Mouse (Mus musculus): ENCODE data around the gene Mthfs. TPM values are rescaled to one million over a fixed set of nuclear protein-coding genes. Genes with fewer than 3 reads are reported as not detected.
"Not testable (repeated sequence)": the region's sequence is repeated elsewhere in the genome, so short reads cannot be mapped to it uniquely, and the experiment has no call there.

The Mthfs gene
- total RNA-seq (2015) (38.1 and 42.4 TPM in 2 replicates), total RNA-seq (2017) (19.1 and 23.7 TPM in 2 replicates)

GRCm38 (mm10) chr9:89210353-89211064 lies at the start of gene Mthfs:
Gene Mthfs, plus strand, starts transcription at chr9:89210676.
- peak; percentile 58 for ATAC-seq (ENCODE audit: poor library complexity, severe bottlenecking)

GRCm38 (mm10) chr9:89172539-89172938 lies 37.9 kb upstream of the Mthfs start:
- not testable (repeated sequence) for ATAC-seq (ENCODE audit: poor library complexity, severe bottlenecking)

- peak; percentile 95 for ATAC-seq (ENCODE audit: poor library complexity, severe bottlenecking)
Measured at GRCm38 (mm10) chr9:89178833-89179232, 31.6 kb upstream of the Mthfs start.

- ATAC-seq (ENCODE audit: poor library complexity, severe bottlenecking), result peak; percentile 34
Measured at GRCm38 (mm10) chr9:89179469-89179868, 31.0 kb upstream of the Mthfs start.

GRCm38 (mm10) chr9:89187006-89187405 lies 23.5 kb upstream of the Mthfs start:
- ATAC-seq (ENCODE audit: poor library complexity, severe bottlenecking), result not testable (repeated sequence)

GRCm38 (mm10) chr9:89195483-89195882 lies 15.0 kb upstream of the Mthfs start:
- ATAC-seq (ENCODE audit: poor library complexity, severe bottlenecking), result peak; percentile 67

GRCm38 (mm10) chr9:89197509-89197908 lies 13.0 kb upstream of the Mthfs start:
- not testable (repeated sequence) for ATAC-seq (ENCODE audit: poor library complexity, severe bottlenecking)

- peak; percentile 56 for ATAC-seq (ENCODE audit: poor library complexity, severe bottlenecking)
Measured at GRCm38 (mm10) chr9:89198349-89198748, 12.1 kb upstream of the Mthfs start.

GRCm38 (mm10) chr9:89198969-89199416 lies 11.5 kb upstream of the Mthfs start, which contains the start of the genes Bcl2a1b and Gm29094:
Gene Bcl2a1b, plus strand, starts transcription at chr9:89199209.
Gene Gm29094, plus strand, starts transcription at chr9:89199379.
- peak; percentile 71 for ATAC-seq (ENCODE audit: poor library complexity, severe bottlenecking)

GRCm38 (mm10) chr9:89202256-89202655 lies 8.2 kb upstream of the Mthfs start:
- ATAC-seq (ENCODE audit: poor library complexity, severe bottlenecking), result not testable (repeated sequence)

GRCm38 (mm10) chr9:89208939-89209338 lies 1.5 kb upstream of the Mthfs start:
- not testable (repeated sequence) for ATAC-seq (ENCODE audit: poor library complexity, severe bottlenecking)

- ATAC-seq (ENCODE audit: poor library complexity, severe bottlenecking), result peak; percentile 85
Measured at GRCm38 (mm10) chr9:89211065-89211858, 786 bp downstream of the Mthfs start.

- ATAC-seq (ENCODE audit: poor library complexity, severe bottlenecking), result peak; percentile 67
Measured at GRCm38 (mm10) chr9:89212428-89212827, 2.0 kb downstream of the Mthfs start.

GRCm38 (mm10) chr9:89218174-89218573 lies 7.7 kb downstream of the Mthfs start:
- not testable (repeated sequence) for ATAC-seq (ENCODE audit: poor library complexity, severe bottlenecking)

GRCm38 (mm10) chr9:89219668-89220067 lies 9.2 kb downstream of the Mthfs start:
- ATAC-seq (ENCODE audit: poor library complexity, severe bottlenecking), result not testable (repeated sequence)

GRCm38 (mm10) chr9:89220704-89221287 lies 10.3 kb downstream of the Mthfs start:
- ATAC-seq (ENCODE audit: poor library complexity, severe bottlenecking), result peak; percentile 70

GRCm38 (mm10) chr9:89226071-89226470 lies 15.6 kb downstream of the Mthfs start:
- no peak for ATAC-seq (ENCODE audit: poor library complexity, severe bottlenecking)

- peak; percentile 72 for ATAC-seq (ENCODE audit: poor library complexity, severe bottlenecking)
Measured at GRCm38 (mm10) chr9:89228122-89228521, 17.6 kb downstream of the Mthfs start.

GRCm38 (mm10) chr9:89230897-89231497 lies 20.5 kb downstream of the Mthfs start:
- ATAC-seq (ENCODE audit: poor library complexity, severe bottlenecking), result peak; percentile 65

GRCm38 (mm10) chr9:89237131-89237530 lies 26.7 kb downstream of the Mthfs start:
- ATAC-seq (ENCODE audit: poor library complexity, severe bottlenecking), result peak; percentile 76

All from megakaryocyte, adult 5-6 weeks (primary cell).